Mouse (Mus musculus) small intestine, adult 2 months (tissue): ENCODE data around the gene Ush1g.

Source experiments
- CTCF ChIP-seq: fragments of 200-500 bp; IDR thresholded peaks from 2 replicates; pipeline ENCODE4 v1.5.1; 2012; ENCODE audit warnings: low read depth, mild to moderate bottlenecking, control low read depth, inconsistent platforms, low read length, moderate library complexity, mixed read lengths; ENCODE audit not compliant: insufficient replicate concordance, insufficient read length; ENCODE audit errors: extremely low read depth
- POLR2A ChIP-seq: fragments of 200-500 bp; IDR thresholded peaks from 2 replicates; pipeline ENCODE4 v1.6.1; 2012; ENCODE audit warnings: low read depth, mild to moderate bottlenecking, control low read depth, inconsistent platforms, low read length, moderate library complexity

DNA sequence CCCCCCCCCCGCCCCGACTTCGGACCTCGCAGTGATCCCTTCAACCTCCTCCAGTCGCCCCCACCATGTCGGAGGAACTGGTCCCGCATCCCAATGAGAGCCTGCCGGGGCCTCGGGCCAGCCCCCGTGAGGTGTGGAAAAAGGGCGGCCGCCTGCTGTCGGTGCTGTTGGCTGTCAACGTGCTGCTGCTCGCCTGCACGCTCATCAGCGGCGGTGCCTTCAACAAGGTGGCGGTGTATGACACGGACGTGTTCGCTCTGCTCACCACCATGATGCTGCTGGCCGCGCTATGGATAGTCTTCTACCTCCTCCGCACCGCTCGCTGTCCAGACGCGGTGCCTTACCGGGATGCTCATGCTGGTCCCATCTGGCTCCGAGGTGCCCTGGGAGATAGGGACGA lies 1.5 kb upstream of the Ush1g start:
- TF ChIP-seq CTCF (no peak), POLR2A (no peak)
